Mouse (Mus musculus) hindbrain, embryonic 14.5 days (tissue): ENCODE results near the gene Rac3. TPM values are rescaled to one million over a fixed set of nuclear protein-coding genes. Genes with fewer than 3 reads are reported as not detected.

ENCODE experiments used
- ATAC-seq: fragments of 200-750 bp; cut with Nextera tagmentation; 2 replicates; pipeline ENCODE4 v1.8.0; 2017; ENCODE audit warnings: moderate number of reproducible peaks, mild to moderate bottlenecking, moderate TSS enrichment, moderate library complexity; ENCODE audit not compliant: low FRiP score
- DNase-seq: peaks from one replicate; pipeline ENCODE4 v3.0.0-alpha.2; 2015; ENCODE audit warnings: low spot score
- H3K27ac ChIP-seq: fragments of 300-500 bp; sonication (generic); 2 replicates; pipeline ENCODE4 v1.5.1; 2014; ENCODE audit warnings: mild to moderate bottlenecking, moderate library complexity
- H3K27me3 ChIP-seq: fragments of 300-500 bp; sonication (generic); 2 replicates; pipeline ENCODE4 v1.6.1; 2014; ENCODE audit warnings: mild to moderate bottlenecking, low read length, mixed read lengths; ENCODE audit not compliant: control insufficient read depth, insufficient read depth
- H3K36me3 ChIP-seq: fragments of 300-500 bp; sonication (generic); replicated peaks from 2 replicates; pipeline ENCODE4 v1.6.1; 2014; ENCODE audit not compliant: control insufficient read depth, insufficient read depth
- H3K4me1 ChIP-seq: fragments of 300-500 bp; sonication (generic); replicated peaks from 2 replicates; pipeline ENCODE4 v1.6.1; 2014; ENCODE audit warnings: antibody characterized with exemption, low read length, mixed read lengths; ENCODE audit not compliant: control insufficient read depth, insufficient read depth
- H3K4me2 ChIP-seq: fragments of 300-500 bp; sonication (generic); replicated peaks from 2 replicates; pipeline ENCODE4 v1.6.1; 2014; ENCODE audit warnings: mild to moderate bottlenecking, moderate library complexity
- H3K4me3 ChIP-seq: fragments of 300-500 bp; sonication (generic); replicated peaks from 2 replicates; pipeline ENCODE4 v1.5.1; 2014; ENCODE audit warnings: mild to moderate bottlenecking, low read length
- H3K9ac ChIP-seq: fragments of 300-500 bp; sonication (generic); 2 replicates; pipeline ENCODE4 v1.6.1; 2014
- H3K9me3 ChIP-seq: fragments of 300-500 bp; sonication (generic); 2 replicates; pipeline ENCODE4 v1.6.1; 2016; ENCODE audit warnings: low read length; ENCODE audit not compliant: control insufficient read depth
- WGBS: fragments of 180-500 bp; shearing (Covaris S2); extraction: QIAGEN DNeasy Blood & Tissue Kit; methylation state at CpG from one replicate; pipeline ENCODE4 v1.1.7; 2014; 5-methylcytosine and 5-hydroxymethylcytosine counted together
- polyA plus RNA-seq: library from polyadenylated mRNA; unstranded; fragments of >200 nt; fragmentation: Nextera tagmentation; extraction: Ambion mirVana; gene quantifications from 2 replicates; pipeline ENCODE4 v1.2.1, GENCODE M21; 2014

The Rac3 gene
- polyA plus RNA-seq, 1 experiment from 2014 or later: 124 TPM

DNA sequence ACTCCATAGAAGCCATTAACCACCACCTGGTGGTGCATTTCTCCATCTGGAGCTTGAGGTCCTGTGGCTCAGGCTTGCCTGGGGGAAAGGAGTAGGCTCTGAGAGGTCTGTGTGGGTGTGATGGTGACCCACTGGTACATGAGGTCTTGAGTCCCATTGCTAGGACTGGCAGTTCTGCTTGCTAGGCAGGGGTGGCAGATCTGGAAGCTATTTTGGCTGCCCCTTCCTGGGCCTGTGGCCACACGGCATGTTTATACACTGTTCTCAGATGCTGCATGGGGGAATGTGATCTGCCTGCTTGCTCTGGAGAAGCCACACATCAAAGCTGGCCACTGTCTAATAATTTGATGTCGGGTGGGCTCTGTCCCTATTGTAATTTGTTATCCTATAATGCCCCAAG lies 37.2 kb upstream of the Rac3 start:
- Histone ChIP-seq H3K4me2 (no peak overlapping the region), H3K4me3 (no peak overlapping the region), H3K27me3 (no peaks in the 10 kb centered on the region), H3K36me3 (peaks cover 72% of the 10 kb centered on the region), H3K4me1 (no peaks in the 10 kb centered on the region), H3K27ac (no peak overlapping the region), H3K9ac (no peak overlapping the region), H3K9me3 (no peaks in the 10 kb centered on the region)
- DNase-seq: no peak
- WGBS: 91% methylated on average over 2 of the region's 2 CpGs
- no peak for ATAC-seq

DNA sequence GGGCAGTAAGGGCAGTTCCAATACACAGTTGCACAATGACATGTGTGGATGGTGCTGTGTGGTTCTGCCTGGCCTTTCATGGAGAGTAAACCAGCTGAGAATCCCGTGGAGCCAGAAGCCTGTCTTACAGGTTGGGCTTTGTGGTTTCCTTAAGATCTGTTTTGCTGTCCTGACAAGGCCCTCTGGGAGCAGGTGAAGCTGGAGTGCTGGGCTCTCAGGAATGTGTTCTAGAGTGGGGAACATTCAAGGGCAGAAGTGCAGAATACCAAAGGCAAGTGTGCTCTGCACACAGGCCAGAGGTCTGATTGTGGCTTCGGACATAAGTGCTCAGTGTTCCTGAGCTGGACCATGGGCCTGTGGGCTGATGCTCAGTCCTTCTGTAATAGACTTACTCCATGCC lies 36.6 kb upstream of the Rac3 start:
- DNase-seq (no peak), ATAC-seq (no peak)
- Histone ChIP-seq H3K4me1 (no peaks in the 10 kb centered on the region), H3K27me3 (no peaks in the 10 kb centered on the region), H3K27ac (no peak overlapping the region), H3K9ac (no peak overlapping the region), H3K9me3 (no peaks in the 10 kb centered on the region), H3K4me2 (no peak overlapping the region), H3K36me3 (peaks cover 72% of the 10 kb centered on the region), H3K4me3 (no peak overlapping the region)
- 93% methylated on average over 2 of the region's 2 CpGs for WGBS

DNA sequence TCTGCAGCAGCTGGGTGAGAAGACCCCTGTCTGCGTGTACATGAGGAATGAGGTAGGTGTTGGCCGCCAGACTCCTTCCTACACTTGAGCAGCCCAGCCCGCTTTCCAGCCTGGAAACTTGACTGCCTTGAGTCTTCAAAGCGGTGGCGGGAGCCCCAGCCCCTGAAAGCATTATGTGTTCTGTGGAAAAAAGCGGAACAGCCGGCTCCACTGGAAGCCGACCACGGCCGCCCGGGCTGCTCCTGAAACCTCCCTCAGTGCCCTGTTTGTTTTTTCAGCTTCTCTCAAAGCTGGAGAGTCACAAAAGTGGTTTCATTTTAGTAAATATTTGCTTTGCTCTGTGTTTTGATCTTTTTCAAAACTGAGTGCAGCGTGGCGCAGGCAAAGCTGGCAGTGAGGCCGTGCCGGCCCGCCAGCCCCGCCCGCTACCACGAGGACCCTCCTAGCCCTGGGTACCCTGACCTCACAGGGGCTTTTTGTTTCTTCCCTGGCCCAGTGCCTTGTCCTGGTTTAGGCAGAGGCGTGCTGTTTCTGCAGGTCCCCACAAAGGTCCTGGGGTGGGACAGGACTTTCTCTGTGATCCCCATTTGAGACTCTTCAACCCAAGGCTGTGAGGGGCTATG lies 34.5 kb upstream of the Rac3 start:
- no peak for DNase-seq
- Histone ChIP-seq H3K9ac (no peak overlapping the region), H3K4me1 (no peaks in the 10 kb centered on the region), H3K36me3 (peaks cover 70% of the 10 kb centered on the region), H3K27ac (no peak overlapping the region), H3K27me3 (no peaks in the 10 kb centered on the region), H3K4me2 (no peak overlapping the region), H3K9me3 (no peaks in the 10 kb centered on the region), H3K4me3 (no peak overlapping the region)
- no peak for ATAC-seq
- 74% methylated on average over 20 of the region's 20 CpGs for WGBS

DNA sequence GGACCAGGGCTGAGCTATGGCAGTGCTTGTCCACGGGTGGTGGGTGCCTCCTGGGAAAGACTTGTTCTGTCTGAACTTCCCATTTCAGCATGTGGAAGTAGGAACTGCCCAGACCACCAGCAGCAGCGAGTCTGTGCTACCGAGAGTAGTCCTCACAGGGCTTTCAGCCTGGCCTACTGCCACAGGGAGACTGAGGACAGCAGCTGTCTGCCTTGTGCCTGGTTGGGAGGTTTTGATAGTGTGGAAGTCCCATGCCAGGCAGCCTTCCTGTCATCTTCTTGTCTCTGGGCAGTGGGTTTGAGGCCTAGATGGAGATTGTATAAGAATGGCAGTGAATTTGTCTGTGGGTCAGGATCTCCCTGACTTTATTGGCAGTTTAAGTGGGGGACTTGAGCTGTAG lies 31.9 kb upstream of the Rac3 start:
- Histone ChIP-seq H3K27ac (no peak overlapping the region), H3K9me3 (no peaks in the 10 kb centered on the region), H3K4me2 (no peak overlapping the region), H3K27me3 (no peaks in the 10 kb centered on the region), H3K4me3 (no peak overlapping the region), H3K4me1 (no peaks in the 10 kb centered on the region), H3K36me3 (peaks cover 72% of the 10 kb centered on the region), H3K9ac (no peak overlapping the region)
- no peak for ATAC-seq
- DNase-seq: no peak
- 86% methylated on average over 3 of the region's 3 CpGs for WGBS

DNA sequence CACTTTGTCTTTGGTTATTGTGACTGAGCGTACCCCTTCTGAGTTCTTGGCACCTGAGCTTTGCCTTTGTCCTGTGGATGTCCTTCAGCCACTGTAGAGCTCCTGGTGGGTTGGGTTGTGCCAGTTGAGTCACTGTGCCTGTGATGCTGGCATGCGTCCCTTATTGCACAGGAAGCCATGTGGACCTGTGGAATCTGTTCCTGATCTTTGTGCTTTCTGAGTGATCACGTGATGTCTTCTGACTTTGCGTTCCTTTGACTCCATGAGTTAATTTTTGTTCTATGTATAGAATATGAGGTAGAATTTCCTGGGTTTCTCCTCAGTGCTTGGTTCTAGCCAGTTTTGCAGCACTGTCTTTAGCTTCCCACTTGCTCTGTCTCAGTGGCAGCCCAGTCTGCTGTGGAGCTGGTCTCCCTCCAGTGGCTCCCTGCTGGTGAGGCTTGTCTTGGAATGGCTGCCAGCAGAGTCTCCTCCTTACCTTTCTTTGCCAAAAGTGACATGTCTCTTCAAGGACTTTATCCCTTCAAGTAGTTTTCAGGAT lies 28.7 kb upstream of the Rac3 start:
- Histone ChIP-seq H3K27me3 (no peaks in the 10 kb centered on the region), H3K36me3 (peaks cover 60% of the 10 kb centered on the region)
- WGBS: 94% methylated on average over 4 of the region's 4 CpGs

DNA sequence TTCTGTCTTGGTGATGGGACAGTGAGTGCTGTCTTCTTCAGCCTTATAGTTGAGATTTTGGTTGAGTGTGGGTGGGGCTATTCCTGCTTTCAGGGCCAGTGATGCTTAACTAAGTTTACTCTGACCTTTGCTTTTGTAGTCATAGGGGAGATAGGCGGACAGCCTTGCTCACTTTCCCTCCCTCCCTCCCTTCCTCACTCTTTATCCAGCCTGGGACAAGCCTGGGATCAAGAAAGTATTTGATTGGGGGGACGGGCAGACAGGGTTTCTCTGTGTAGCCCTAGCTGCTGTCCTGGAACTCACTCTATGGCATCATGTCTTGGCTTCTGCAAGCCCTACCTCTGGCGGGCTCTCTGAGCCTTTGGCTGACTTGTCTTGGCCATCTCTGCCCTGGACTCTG lies 27.8 kb upstream of the Rac3 start:
- Histone ChIP-seq H3K27me3 (no peaks in the 10 kb centered on the region), H3K9ac (no peak overlapping the region), H3K36me3 (peaks cover 51% of the 10 kb centered on the region), H3K9me3 (no peaks in the 10 kb centered on the region), H3K4me2 (no peak overlapping the region), H3K4me1 (no peaks in the 10 kb centered on the region; the same call in 1 of the 2 replicates), H3K4me3 (no peak overlapping the region), H3K27ac (no peak overlapping the region)
- DNase-seq (no peak), ATAC-seq (no peak)
- 58% methylated on average over 3 of the region's 3 CpGs for WGBS

More for the DNA sequence above, 28.7 kb upstream of the Rac3 start:
- no peak for DNase-seq
- no peak for ATAC-seq
- Histone ChIP-seq H3K9me3 (no peaks in the 10 kb centered on the region), H3K4me1 (no peaks in the 10 kb centered on the region; the same call in 1 of the 2 replicates), H3K4me3 (no peak overlapping the region), H3K4me2 (no peak overlapping the region), H3K27ac (no peak overlapping the region), H3K9ac (no peak overlapping the region)

DNA sequence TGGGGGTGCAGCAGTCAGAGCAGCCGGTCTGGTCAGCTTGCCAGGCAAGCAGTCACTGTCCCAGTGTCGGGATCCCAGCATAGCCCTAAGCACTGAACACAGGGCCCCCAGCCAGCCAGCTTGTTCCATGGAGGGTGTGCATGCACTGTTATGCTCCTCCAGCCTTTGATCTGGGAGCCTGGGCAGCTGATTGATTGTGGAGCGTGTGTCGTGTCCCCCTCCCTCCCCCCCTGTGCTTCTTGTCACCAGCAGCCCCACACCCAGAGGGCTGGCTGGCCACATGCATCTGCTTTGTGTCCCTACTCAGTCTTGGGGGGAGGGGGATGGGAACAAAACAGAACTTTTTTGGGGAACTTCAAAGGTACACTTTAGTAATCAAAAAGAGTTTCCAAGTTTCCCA lies 26.1 kb upstream of the Rac3 start:
- no peaks in the 10 kb centered on the region for H3K9me3 ChIP-seq
- WGBS: 12% methylated on average over 4 of the region's 4 CpGs
- peaks cover 43% of the 10 kb centered on the region for H3K36me3 ChIP-seq
- no peak overlapping the region for H3K4me2 ChIP-seq
- no peak overlapping the region for H3K27ac ChIP-seq
- no peaks in the 10 kb centered on the region; the same call in 1 of the 2 replicates for H3K4me1 ChIP-seq
- H3K4me3 ChIP-seq: no peak overlapping the region
- no peak overlapping the region for H3K9ac ChIP-seq
- no peaks in the 10 kb centered on the region for H3K27me3 ChIP-seq
- ATAC-seq: peak; percentile 46; the same call in 1 of the 2 replicates
- no peak for DNase-seq

DNA sequence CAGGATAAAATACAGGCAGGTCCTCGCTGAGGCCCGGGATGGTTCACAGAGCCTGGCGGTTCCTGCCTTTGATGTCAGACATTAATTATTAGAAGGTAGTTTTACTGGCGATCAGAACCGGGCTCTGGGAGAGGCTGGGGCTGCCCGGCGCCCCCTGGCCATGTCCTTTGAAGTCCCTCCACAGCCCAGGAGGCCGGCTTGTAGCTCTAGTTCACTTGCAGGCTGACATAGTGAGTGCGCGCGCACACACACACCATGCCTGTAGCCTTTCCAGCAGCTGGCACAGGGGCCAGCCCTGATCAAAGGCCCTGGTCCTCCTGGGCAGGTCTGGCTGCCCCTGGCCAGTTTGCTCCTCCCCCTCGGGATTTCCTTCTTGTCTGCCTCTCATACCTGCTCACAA lies 25.6 kb upstream of the Rac3 start:
- H3K9me3 ChIP-seq: no peaks in the 10 kb centered on the region
- H3K9ac ChIP-seq: no peak overlapping the region
- no peak overlapping the region for H3K27ac ChIP-seq
- H3K36me3 ChIP-seq: peaks cover 42% of the 10 kb centered on the region
- no peak overlapping the region for H3K4me2 ChIP-seq
- no peak overlapping the region for H3K4me3 ChIP-seq
- no peaks in the 10 kb centered on the region; the same call in 1 of the 2 replicates for H3K4me1 ChIP-seq
- no peak for DNase-seq
- 42% methylated on average over 12 of the region's 12 CpGs for WGBS
- no peaks in the 10 kb centered on the region for H3K27me3 ChIP-seq
- no peak for ATAC-seq

DNA sequence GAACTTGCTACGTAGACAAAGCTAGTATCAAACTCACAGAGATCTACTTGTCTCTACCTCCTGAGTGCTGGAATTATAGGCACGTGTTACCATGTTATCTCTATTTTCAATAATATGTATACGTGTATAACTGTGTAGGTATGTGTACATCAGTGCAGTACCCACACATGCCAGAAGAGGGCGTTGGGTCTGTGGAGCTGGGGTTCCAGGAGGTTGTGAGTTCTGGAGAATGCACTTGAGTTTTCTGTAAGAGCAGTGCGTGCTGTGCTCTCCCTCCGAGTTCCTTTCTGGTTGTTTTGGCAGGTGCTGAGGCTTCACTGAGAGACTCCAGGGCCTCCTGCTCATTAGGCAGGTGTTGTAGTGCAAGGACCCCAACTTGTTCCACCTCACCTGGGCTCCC lies 24.7 kb upstream of the Rac3 start:
- H3K27ac ChIP-seq: no peak overlapping the region
- H3K9me3 ChIP-seq: no peaks in the 10 kb centered on the region
- H3K27me3 ChIP-seq: no peaks in the 10 kb centered on the region
- peaks cover 45% of the 10 kb centered on the region for H3K36me3 ChIP-seq
- no peak for ATAC-seq
- WGBS: 95% methylated on average over 6 of the region's 6 CpGs
- H3K9ac ChIP-seq: no peak overlapping the region
- H3K4me2 ChIP-seq: no peak overlapping the region
- DNase-seq: no peak
- H3K4me3 ChIP-seq: no peak overlapping the region
- H3K4me1 ChIP-seq: no peaks in the 10 kb centered on the region; the same call in 1 of the 2 replicates
